ENCODE assay signal across 9 mouse cellular contexts in the genomic region with DNA sequence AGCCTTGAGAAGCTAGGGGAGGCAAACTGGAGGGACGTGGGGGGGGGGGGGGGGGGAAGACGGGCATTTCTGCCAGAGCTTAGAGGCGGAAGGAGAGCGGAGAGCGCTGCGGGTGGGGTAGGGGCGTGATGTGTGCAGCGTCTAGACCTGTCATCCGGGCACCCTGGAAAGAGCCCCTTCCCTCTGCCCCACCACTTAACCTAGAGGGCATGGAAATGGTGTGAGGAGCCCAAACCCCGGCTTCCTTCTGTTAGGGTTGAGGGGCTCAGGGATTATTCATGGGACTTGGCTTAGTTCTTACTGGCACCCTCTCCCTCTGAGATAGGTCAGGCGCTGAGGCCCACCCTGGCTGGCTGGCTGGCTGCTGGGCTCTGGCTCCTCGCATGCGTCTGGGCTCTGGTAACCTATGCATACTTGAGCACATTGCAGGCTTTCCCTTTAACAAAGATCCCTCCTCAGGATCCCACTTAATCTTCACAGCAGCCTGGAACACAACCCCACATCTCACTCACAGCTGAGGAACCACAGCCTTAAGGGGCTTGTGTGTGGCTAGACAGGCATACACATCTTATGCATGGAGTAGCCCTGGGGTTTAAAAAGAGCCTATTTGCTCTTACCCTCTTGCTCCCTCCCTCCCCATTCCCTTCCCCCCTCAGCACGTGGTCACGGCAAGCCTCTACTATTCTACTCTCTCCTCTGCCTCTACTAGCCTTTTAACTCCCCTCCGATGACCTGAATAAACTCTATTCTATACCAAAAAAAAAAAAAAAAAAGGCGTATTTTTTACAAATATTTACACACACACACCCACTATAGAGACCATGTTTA. TPM values are rescaled to one million over a fixed set of nuclear protein-coding genes. Genes with fewer than 3 reads are reported as not detected.
DNase-seq lines count a peak whose midpoint lies in the region; ATAC-seq and TF ChIP-seq lines count a peak whose summit lies in the region.
"Had no signal": no experiment of that assay in that cellular context is flagged by ENCODE, and none has a peak within 500 bp of the region (broad histone marks: within the 10 kb centered on the region; RNA-seq: fewer than 3 reads in every experiment).

No protein-coding gene starts in this region.

- DNase-seq in kidney, postnatal 14 days, result no peak
- no peak for DNase-seq in retina, embryonic 14.5 days (ENCODE audit: low spot score)
- DNase-seq in urinary bladder, postnatal 14 days (ENCODE audit: low spot score), result no peak
- no peak for DNase-seq in spleen, adult 18-20 months

- ATAC-seq in kidney, embryonic 16.5 days (ENCODE audit: low FRiP score, low TSS enrichment), result no peak
- no peak for ATAC-seq in hindbrain, embryonic 16.5 days
- no peak for ATAC-seq in neural tube, embryonic 13.5 days (ENCODE audit: low read depth)

- H3K9ac ChIP-seq in kidney, embryonic 16.5 days (replicated peaks; ENCODE audit: low read length), result peak overlapping the region; percentile 55
- peak overlapping the region; percentile 21; the same call in 1 of the 2 replicates for H3K9ac ChIP-seq in hindbrain, embryonic 16.5 days (ENCODE audit: low read depth, low read length)
- peak overlapping the region; percentile 58 for H3K9ac ChIP-seq in neural tube, embryonic 13.5 days

- H3K36me3 ChIP-seq in kidney, embryonic 16.5 days (ENCODE audit: insufficient read depth, low read length), result no peaks in the 10 kb centered on the region
- H3K36me3 ChIP-seq in hindbrain, embryonic 16.5 days (ENCODE audit: control insufficient read depth, insufficient read depth, low read length), result no peaks in the 10 kb centered on the region
- no peaks in the 10 kb centered on the region for H3K36me3 ChIP-seq in neural tube, embryonic 13.5 days

- no peak overlapping the region for H3K4me3 ChIP-seq in kidney, embryonic 16.5 days (ENCODE audit: low read length)
- no peak overlapping the region for H3K4me3 ChIP-seq in cortical plate, adult 2 months (ENCODE audit: insufficient read depth, low read length)
- H3K4me3 ChIP-seq in hindbrain, embryonic 16.5 days (ENCODE audit: low read length), result no peak overlapping the region
- H3K4me3 ChIP-seq in neural tube, embryonic 13.5 days, result no peak overlapping the region

- TF ChIP-seq CTCF in cortical plate, adult 2 months (IDR thresholded peaks at IDR 0.05; ENCODE audit: extremely low read depth, insufficient read depth, low read length), result no peak

- H3K27ac ChIP-seq in kidney, embryonic 16.5 days (ENCODE audit: low read length), result peak overlapping the region; percentile 96
- H3K27ac ChIP-seq in cortical plate, adult 2 months (ENCODE audit: insufficient read depth, low read length), result peak overlapping the region; percentile 37; the same call in 1 of the 2 replicates
- H3K27ac ChIP-seq in hindbrain, embryonic 16.5 days (ENCODE audit: low read depth, low read length), result peak overlapping the region; percentile 66
- peak overlapping the region; percentile 98 for H3K27ac ChIP-seq in neural tube, embryonic 13.5 days (replicated peaks)

- H3K9me3 ChIP-seq in kidney, embryonic 16.5 days (ENCODE audit: low read length), result no peaks in the 10 kb centered on the region
- H3K9me3 ChIP-seq in hindbrain, embryonic 16.5 days (ENCODE audit: control insufficient read depth, low read length), result no peaks in the 10 kb centered on the region
- H3K9me3 ChIP-seq in neural tube, embryonic 13.5 days, result no peaks in the 10 kb centered on the region
- H3K9me3 ChIP-seq: megakaryocyte, embryonic 14.5 days had no signal

- WGBS in kidney, embryonic 16.5 days, result 31% methylated on average over 14 of the region's 17 CpGs
- 23% methylated on average over 11 of the region's 17 CpGs for WGBS in hindbrain, embryonic 16.5 days
- WGBS in neural tube, embryonic 13.5 days, result 25% methylated on average over 15 of the region's 17 CpGs

- peaks cover 69% of the 10 kb centered on the region for H3K4me1 ChIP-seq in kidney, embryonic 16.5 days (ENCODE audit: insufficient read depth, low read length)
- peaks cover 4% of the 10 kb centered on the region; the same call in 1 of the 2 replicates for H3K4me1 ChIP-seq in cortical plate, adult 2 months (ENCODE audit: control insufficient read depth, insufficient read depth, low read length)
- H3K4me1 ChIP-seq in hindbrain, embryonic 16.5 days (ENCODE audit: control insufficient read depth, insufficient read depth, low read depth, low read length), result peaks cover 46% of the 10 kb centered on the region
- H3K4me1 ChIP-seq in neural tube, embryonic 13.5 days (replicated peaks), result peaks cover 81% of the 10 kb centered on the region

- H3K27me3 ChIP-seq in kidney, embryonic 16.5 days (ENCODE audit: insufficient read depth, low read length), result no peaks in the 10 kb centered on the region
- no peaks in the 10 kb centered on the region for H3K27me3 ChIP-seq in hindbrain, embryonic 16.5 days (replicated peaks; ENCODE audit: control insufficient read depth, insufficient read depth, low read length)
- no peaks in the 10 kb centered on the region for H3K27me3 ChIP-seq in neural tube, embryonic 13.5 days
- H3K27me3 ChIP-seq: megakaryocyte, embryonic 14.5 days had no signal

- no peak for TF ChIP-seq POLR2A in cortical plate, adult 2 months (IDR thresholded peaks at IDR 0.05; ENCODE audit: extremely low read depth, insufficient read depth, low read length)

- H3K4me2 ChIP-seq in kidney, embryonic 16.5 days (replicated peaks; ENCODE audit: low read depth, low read length), result peak overlapping the region; percentile 36
- H3K4me2 ChIP-seq in hindbrain, embryonic 16.5 days (ENCODE audit: low read length), result peak overlapping the region; percentile 30
- peak overlapping the region; percentile 75; the same call in 1 of the 2 replicates for H3K4me2 ChIP-seq in neural tube, embryonic 13.5 days

RNA-seq across cellular contexts. Expression of gene Ptma, which starts 24.1 kb away (rescaled TPM):
- polyA plus RNA-seq in kidney, embryonic 16.5 days (2015; fragmentation: Nextera tagmentation; extraction: Ambion mirVana), result 2,279 and 2,662 TPM in 2 replicates
- polyA plus RNA-seq in cortical plate, adult 2 months (2012; rRNA removed), result 548 and 595 TPM in 2 replicates
- 1,165 and 1,204 TPM in 2 replicates for polyA plus RNA-seq in hindbrain, embryonic 16.5 days (2015; fragmentation: Nextera tagmentation; extraction: Ambion mirVana)
- polyA plus RNA-seq in neural tube, embryonic 13.5 days (2015; fragmentation: Nextera tagmentation; extraction: Ambion mirVana), result 2,347 and 2,536 TPM in 2 replicates

Comparison
In these comparisons a context has a peak if more than half of its experiments do, and no peak if none do; other contexts are left out.
1. H3K27ac ChIP-seq: peak in every context shown above with its lines; median percentile 98 in neural tube, embryonic 13.5 days; 96 in kidney, embryonic 16.5 days; 66 in hindbrain, embryonic 16.5 days; 37 in cortical plate, adult 2 months.